7 mouse cellular contexts compared by ENCODE assay signal in the genomic region with DNA sequence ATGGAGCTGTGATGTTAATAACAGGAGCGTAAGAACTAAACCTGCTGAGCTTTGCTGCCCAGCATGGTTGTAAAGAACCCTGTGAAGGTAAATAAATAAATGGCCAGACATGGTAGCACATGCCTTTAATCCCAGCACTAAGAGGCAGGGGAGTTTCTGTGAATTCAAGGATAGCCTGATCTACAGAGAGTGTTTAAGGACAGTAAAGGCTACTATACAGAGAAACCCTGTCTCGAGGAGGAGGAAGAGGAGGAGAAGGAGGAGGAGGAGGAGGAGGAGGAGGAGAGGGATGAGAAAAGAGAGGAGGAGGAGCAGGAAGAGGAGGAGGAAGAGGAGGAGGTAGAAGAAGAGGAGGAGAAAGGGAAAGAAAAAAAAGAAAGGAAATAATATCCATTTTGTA. TPM values are rescaled to one million over a fixed set of nuclear protein-coding genes. Genes with fewer than 3 reads are reported as not detected.
DNase-seq lines count a peak whose midpoint lies in the region; ATAC-seq lines count a peak whose summit lies in the region.

No protein-coding gene starts in this region.

- ATAC-seq in lung, embryonic 16.5 days (ENCODE audit: low read depth) = peak; percentile 29; the same call in 1 of the 2 replicates
- ATAC-seq in forebrain, embryonic 11.5 days (replicated peaks; ENCODE audit: low FRiP score) = peak; percentile 19
- no peak for ATAC-seq in limb, embryonic 15.5 days (ENCODE audit: insufficient number of reproducible peaks, low FRiP score, low TSS enrichment, low read depth)
- ATAC-seq in stomach, embryonic 15.5 days (ENCODE audit: insufficient read depth, low FRiP score, low read depth) = peak; percentile 37; the same call in 1 of the 2 replicates

- 38% methylated on average over 2 of the region's 2 CpGs for WGBS in lung, embryonic 16.5 days
- 32% methylated on average over 2 of the region's 2 CpGs for WGBS in forebrain, embryonic 11.5 days
- 39% methylated on average over 2 of the region's 2 CpGs for WGBS in limb, embryonic 15.5 days
- WGBS in stomach, embryonic 15.5 days = 38% methylated on average over 2 of the region's 2 CpGs

- intact Hi-C loops in left cerebral cortex, postnatal 4 days (cut with DNase I) = loop anchor here (10.0 kb wide), 1 partner anchor 69 kb away; a partner anchor contains a TSS

- peaks cover 11% of the 10 kb centered on the region for H3K4me1 ChIP-seq in lung, embryonic 16.5 days (replicated peaks; ENCODE audit: control insufficient read depth, insufficient read depth, low read length)
- peaks cover 4% of the 10 kb centered on the region; the same call in 1 of the 2 replicates for H3K4me1 ChIP-seq in forebrain, embryonic 11.5 days (replicated peaks; ENCODE audit: control insufficient read depth, insufficient read depth, low read length)
- peaks cover 18% of the 10 kb centered on the region for H3K4me1 ChIP-seq in limb, embryonic 15.5 days
- peaks cover 13% of the 10 kb centered on the region for H3K4me1 ChIP-seq in stomach, embryonic 15.5 days

- 0 out of 2 replicates have a peak overlapping the region, but pooled peaks have one; percentile 4 for H3K27ac ChIP-seq in lung, embryonic 16.5 days (ENCODE audit: low read length)
- peak overlapping the region; percentile 14; the same call in 1 of the 2 replicates for H3K27ac ChIP-seq in forebrain, embryonic 11.5 days (ENCODE audit: low read depth, low read length)
- peak overlapping the region; percentile 71 for H3K27ac ChIP-seq in limb, embryonic 15.5 days
- peak overlapping the region; percentile 59; the same call in 1 of the 2 replicates for H3K27ac ChIP-seq in stomach, embryonic 15.5 days

- H3K36me3 ChIP-seq in lung, embryonic 16.5 days (ENCODE audit: control insufficient read depth, insufficient read depth, low read length) = no peaks in the 10 kb centered on the region
- no peaks in the 10 kb centered on the region for H3K36me3 ChIP-seq in forebrain, embryonic 11.5 days (ENCODE audit: control insufficient read depth, insufficient read depth, low read length)
- no peaks in the 10 kb centered on the region for H3K36me3 ChIP-seq in limb, embryonic 15.5 days
- H3K36me3 ChIP-seq in stomach, embryonic 15.5 days = no peaks in the 10 kb centered on the region

- H3K9me3 ChIP-seq in lung, embryonic 16.5 days (ENCODE audit: control insufficient read depth, low read length) = no peaks in the 10 kb centered on the region
- H3K9me3 ChIP-seq in forebrain, embryonic 11.5 days (ENCODE audit: control insufficient read depth, low read length) = no peaks in the 10 kb centered on the region
- H3K9me3 ChIP-seq in limb, embryonic 15.5 days = no peaks in the 10 kb centered on the region
- H3K9me3 ChIP-seq in stomach, embryonic 15.5 days = no peaks in the 10 kb centered on the region

- peak overlapping the region; percentile 95 for H3K4me2 ChIP-seq in lung, embryonic 16.5 days (ENCODE audit: low read depth, low read length)
- peak overlapping the region; percentile 94; the same call in 1 of the 2 replicates for H3K4me2 ChIP-seq in forebrain, embryonic 11.5 days (ENCODE audit: low read depth, low read length, severe bottlenecking)
- peak overlapping the region; percentile 91 for H3K4me2 ChIP-seq in limb, embryonic 15.5 days
- peak overlapping the region; percentile 95 for H3K4me2 ChIP-seq in stomach, embryonic 15.5 days

- no peaks in the 10 kb centered on the region for H3K27me3 ChIP-seq in lung, embryonic 16.5 days (ENCODE audit: control insufficient read depth, insufficient read depth, low read depth, low read length)
- no peaks in the 10 kb centered on the region for H3K27me3 ChIP-seq in forebrain, embryonic 11.5 days (ENCODE audit: control insufficient read depth, insufficient read depth, low read length)
- no peaks in the 10 kb centered on the region for H3K27me3 ChIP-seq in limb, embryonic 15.5 days
- no peaks in the 10 kb centered on the region for H3K27me3 ChIP-seq in stomach, embryonic 15.5 days (replicated peaks)

- H3K4me3 ChIP-seq in lung, embryonic 16.5 days (ENCODE audit: low read length) = peak overlapping the region; percentile 70
- H3K4me3 ChIP-seq in forebrain, embryonic 11.5 days (ENCODE audit: low read depth, low read length) = peak overlapping the region; percentile 46; the same call in 1 of the 2 replicates
- H3K4me3 ChIP-seq in limb, embryonic 15.5 days = peak overlapping the region; percentile 59
- H3K4me3 ChIP-seq in stomach, embryonic 15.5 days (replicated peaks) = peak overlapping the region; percentile 60

- no peak for DNase-seq in lung, postnatal 36 days
- DNase-seq in forebrain, embryonic 11.5 days (ENCODE audit: low spot score) = no peak
- DNase-seq in left cerebral cortex, postnatal 4 days = no peak
- no peak for DNase-seq in kidney, adult 9 months

- peak overlapping the region; percentile 77; the same call in 1 of the 2 replicates for H3K9ac ChIP-seq in lung, embryonic 16.5 days (ENCODE audit: low read length)
- H3K9ac ChIP-seq in forebrain, embryonic 11.5 days (ENCODE audit: low read length) = peak overlapping the region; percentile 27; the same call in 1 of the 2 replicates
- no peak overlapping the region for H3K9ac ChIP-seq in limb, embryonic 15.5 days
- H3K9ac ChIP-seq in stomach, embryonic 15.5 days = no peak overlapping the region

RNA-seq across cellular contexts. Expression of a gene that starts 0.4 kb away (rescaled TPM):
- polyA plus RNA-seq in lung, embryonic 16.5 days (2015; fragmentation: Nextera tagmentation; extraction: Ambion mirVana) = 5.2 and 7.0 TPM in 2 replicates
- polyA plus RNA-seq in forebrain, embryonic 11.5 days (2014; fragmentation: Nextera tagmentation; extraction: Ambion mirVana) = 5.8 and 7.8 TPM in 2 replicates
- 6.0 and 6.4 TPM in 2 replicates for polyA plus RNA-seq in limb, embryonic 15.5 days (2015; fragmentation: Nextera tagmentation; extraction: Ambion mirVana)
- 5.8 TPM in 2 replicates for polyA plus RNA-seq in stomach, embryonic 15.5 days (2015; fragmentation: Nextera tagmentation; extraction: Ambion mirVana)
- 1 to 10 TPM; 4.3 to 5.1 TPM for total RNA-seq in left cerebral cortex, postnatal 4 days (2021)

RNA-seq across cellular contexts. Expression of a gene that starts 26.0 kb away (rescaled TPM):
- polyA plus RNA-seq in lung, embryonic 16.5 days (2015; fragmentation: Nextera tagmentation; extraction: Ambion mirVana) = 17.7 and 18.0 TPM in 2 replicates
- polyA plus RNA-seq in forebrain, embryonic 11.5 days (2014; fragmentation: Nextera tagmentation; extraction: Ambion mirVana) = 1.5 and 1.6 TPM in 2 replicates
- 16.3 and 19.7 TPM in 2 replicates for polyA plus RNA-seq in limb, embryonic 15.5 days (2015; fragmentation: Nextera tagmentation; extraction: Ambion mirVana)
- 20.9 and 24.3 TPM in 2 replicates for polyA plus RNA-seq in stomach, embryonic 15.5 days (2015; fragmentation: Nextera tagmentation; extraction: Ambion mirVana)
- 1 to 10 TPM; 1.8 to 2.4 TPM for total RNA-seq in left cerebral cortex, postnatal 4 days (2021)

Comparison
In these comparisons a context has a peak if more than half of its experiments do, and no peak if none do; other contexts are left out.
1. H3K27ac ChIP-seq: peak in every context shown above with its lines; median percentile 71 in limb, embryonic 15.5 days; 59 in stomach, embryonic 15.5 days; 14 in forebrain, embryonic 11.5 days; 4 in lung, embryonic 16.5 days.
2. H3K9ac ChIP-seq: peak in lung, embryonic 16.5 days (single experiment) and forebrain, embryonic 11.5 days (single experiment); none in limb, embryonic 15.5 days (single experiment) and stomach, embryonic 15.5 days (single experiment).
3. Peak in every context shown above with its lines, with median percentiles within 50 percentile points of each other: H3K4me2 ChIP-seq and H3K4me3 ChIP-seq.